Mouse (Mus musculus) stomach, embryonic 14.5 days (tissue): Measurements from ENCODE around the gene Slc5a5. TPM values are rescaled to one million over a fixed set of nuclear protein-coding genes. Genes with fewer than 3 reads are reported as not detected.

ENCODE experiments used
- ATAC-seq: fragments of 200-750 bp; cut with Nextera tagmentation; 2 replicates; pipeline ENCODE4 v1.8.0; 2017; ENCODE audit warnings: low read depth, moderate TSS enrichment; ENCODE audit not compliant: insufficient number of reproducible peaks, insufficient read depth, low FRiP score
- H3K27ac ChIP-seq: fragments of 300-500 bp; sonication (generic); 2 replicates; pipeline ENCODE4 v1.5.1; 2014; ENCODE audit warnings: mild to moderate bottlenecking, low read length, moderate library complexity, mixed read lengths
- H3K27me3 ChIP-seq: fragments of 300-500 bp; sonication (generic); 2 replicates; pipeline ENCODE4 v1.6.1; 2014; ENCODE audit warnings: low read length, control low read depth, mixed read lengths; ENCODE audit not compliant: control insufficient read depth, insufficient read depth
- H3K36me3 ChIP-seq: fragments of 300-500 bp; sonication (generic); 2 replicates; pipeline ENCODE4 v1.6.1; 2014; ENCODE audit warnings: mild to moderate bottlenecking, control low read depth, low read length, moderate library complexity, mixed read lengths; ENCODE audit not compliant: control insufficient read depth, insufficient read depth
- H3K4me1 ChIP-seq: fragments of 300-500 bp; sonication (generic); 2 replicates; pipeline ENCODE4 v1.6.1; 2014; ENCODE audit warnings: low read length, control low read depth, mixed read lengths; ENCODE audit not compliant: control insufficient read depth, insufficient read depth
- H3K4me2 ChIP-seq: fragments of 300-500 bp; sonication (generic); replicated peaks from 2 replicates; pipeline ENCODE4 v1.6.1; 2014; ENCODE audit warnings: low read depth, low read length, control low read depth
- H3K4me3 ChIP-seq: fragments of 300-500 bp; sonication (generic); 2 replicates; pipeline ENCODE4 v1.5.1; 2014; ENCODE audit warnings: low read depth, low read length, control low read depth
- H3K9ac ChIP-seq: fragments of 300-500 bp; sonication (generic); replicated peaks from 2 replicates; pipeline ENCODE4 v1.6.1; 2014; ENCODE audit warnings: low read depth, mild to moderate bottlenecking, control low read depth, low read length, moderate library complexity, mixed read lengths
- H3K9me3 ChIP-seq: fragments of 300-500 bp; sonication (generic); 2 replicates; pipeline ENCODE4 v1.6.1; 2016; ENCODE audit warnings: low read depth, low read length, control low read depth; ENCODE audit not compliant: control insufficient read depth
- WGBS: fragments of 180-500 bp; shearing (Covaris S2); extraction: QIAGEN DNeasy Blood & Tissue Kit; methylation state at CpG from one replicate; pipeline ENCODE4 v1.1.7; 2014; 5-methylcytosine and 5-hydroxymethylcytosine counted together
- polyA plus RNA-seq: library from polyadenylated mRNA; unstranded; fragments of >200 nt; fragmentation: Nextera tagmentation; extraction: Ambion mirVana; gene quantifications from 2 replicates; pipeline ENCODE4 v1.2.1, GENCODE M21; 2014

The Slc5a5 gene
- polyA plus RNA-seq, 1 experiment from 2014 or later: 4.2 TPM

DNA sequence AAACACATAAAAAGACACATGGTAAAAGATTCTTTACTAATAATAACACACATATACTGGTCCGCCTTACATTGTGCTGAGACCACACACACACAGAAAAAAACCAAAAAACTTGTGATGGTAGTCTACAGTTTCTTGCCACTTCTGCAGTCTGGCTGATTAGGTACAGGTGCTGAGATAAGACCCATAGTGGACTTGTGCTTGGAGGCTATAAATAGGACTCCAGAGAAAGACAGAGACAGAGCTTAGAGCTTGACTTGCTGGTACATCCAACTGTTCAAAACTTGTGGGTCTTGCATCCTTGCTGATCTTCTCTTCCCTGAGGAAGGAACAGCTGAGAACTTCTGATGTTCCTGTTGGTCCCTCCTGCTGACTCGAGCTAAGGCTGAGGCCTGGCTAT lies 15.0 kb upstream of the Slc5a5 start:
- Histone ChIP-seq H3K36me3 (peaks cover 17% of the 10 kb centered on the region), H3K27me3 (no peaks in the 10 kb centered on the region), H3K4me2 (no peak overlapping the region), H3K9ac (no peak overlapping the region), H3K4me1 (peaks cover 9% of the 10 kb centered on the region; the same call in 1 of the 2 replicates), H3K4me3 (no peak overlapping the region), H3K9me3 (no peaks in the 10 kb centered on the region), H3K27ac (no peak overlapping the region)
- no peak for ATAC-seq
- 93% methylated on average over 2 of the region's 2 CpGs for WGBS

DNA sequence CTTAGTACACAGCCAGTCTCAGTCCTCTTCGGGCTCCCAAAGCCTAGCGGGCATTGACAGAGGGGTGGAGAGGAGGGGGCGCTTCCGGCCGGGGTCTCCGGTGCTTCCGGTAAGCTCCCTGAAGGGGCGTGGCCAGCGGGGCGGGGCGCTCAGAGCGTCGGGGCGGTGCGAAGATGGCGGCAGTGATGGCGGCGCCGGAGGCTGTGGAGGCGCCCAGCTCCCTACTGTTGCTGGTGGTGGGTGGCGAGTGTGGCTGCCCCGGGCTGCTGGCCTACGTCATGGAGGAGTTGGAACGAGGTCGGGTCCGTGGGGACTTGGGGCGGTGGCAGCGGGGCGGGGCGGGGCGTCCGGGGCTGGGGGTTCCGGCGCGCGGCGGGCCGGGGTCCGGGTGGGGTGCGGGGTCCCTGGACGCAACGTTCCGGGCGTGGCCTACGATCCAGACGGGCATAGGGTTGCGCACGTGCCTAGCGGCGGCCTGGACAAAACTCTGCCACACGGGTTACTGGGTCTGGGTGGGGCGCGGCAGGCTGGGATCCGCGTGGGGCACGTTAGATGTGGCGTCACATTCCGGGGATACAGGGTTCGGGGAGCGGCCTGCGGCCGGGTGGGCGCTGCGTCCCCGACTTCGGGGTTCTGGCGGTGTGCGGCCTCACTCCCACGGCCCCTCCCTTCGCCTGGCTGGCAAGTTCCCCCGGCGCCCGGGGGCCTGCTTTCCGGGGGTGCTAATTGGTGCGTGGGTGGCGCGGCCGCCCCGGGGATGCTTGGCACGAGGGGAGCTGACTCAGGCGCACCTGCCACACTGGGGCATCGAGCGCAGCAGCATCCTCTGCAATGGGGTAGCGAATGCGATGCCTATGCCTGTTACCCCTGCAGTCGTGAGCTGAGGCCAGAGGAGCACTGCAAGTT lies 13.5 kb upstream of the Slc5a5 start, which contains the start of gene Map1s:
Map1s (plus strand) TSS at position 102 of the 906 bp plus-strand sequence.
- Histone ChIP-seq H3K4me1 (peaks cover 9% of the 10 kb centered on the region; the same call in 1 of the 2 replicates), H3K27me3 (no peaks in the 10 kb centered on the region), H3K36me3 (peaks cover 3% of the 10 kb centered on the region), H3K27ac (peak within 1 kb of the TSS; percentile 82), H3K9me3 (no peaks in the 10 kb centered on the region), H3K9ac (peak within 1 kb of the TSS; percentile 85), H3K4me2 (peak within 1 kb of the TSS; percentile 93), H3K4me3 (peak within 1 kb of the TSS; percentile 88)
- WGBS: under 1% methylated on average over 71 of the region's 86 CpGs
- peak; percentile 93 for ATAC-seq

DNA sequence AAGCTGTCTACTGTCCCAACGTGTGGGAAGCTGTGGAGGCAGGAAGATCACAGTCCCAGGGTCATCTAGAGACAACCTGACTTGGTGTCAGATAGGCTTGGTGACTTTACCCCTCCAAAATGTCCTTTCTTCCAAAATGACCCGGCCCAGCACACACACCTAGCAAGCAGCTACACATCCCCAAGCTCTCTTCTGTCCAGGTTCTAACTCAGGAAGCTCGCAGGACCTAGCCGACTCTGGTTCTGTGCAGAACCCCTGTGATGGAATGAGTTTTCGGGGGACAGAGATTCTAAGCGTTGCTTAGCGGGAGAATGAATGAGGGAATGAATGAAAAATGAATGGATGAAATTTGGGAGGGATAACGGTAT lies 12.9 kb upstream of the Slc5a5 start:
- Histone ChIP-seq H3K4me3 (peak overlapping the region; percentile 88), H3K9ac (peak overlapping the region; percentile 85; the same call in 1 of the 2 replicates), H3K27ac (no peak overlapping the region), H3K36me3 (no peaks in the 10 kb centered on the region), H3K4me1 (peaks cover 9% of the 10 kb centered on the region; the same call in 1 of the 2 replicates), H3K9me3 (no peaks in the 10 kb centered on the region), H3K27me3 (no peaks in the 10 kb centered on the region), H3K4me2 (peak overlapping the region; percentile 93)
- ATAC-seq: peak; percentile 33; the same call in 1 of the 2 replicates
- WGBS: 17% methylated on average over 8 of the region's 8 CpGs

DNA sequence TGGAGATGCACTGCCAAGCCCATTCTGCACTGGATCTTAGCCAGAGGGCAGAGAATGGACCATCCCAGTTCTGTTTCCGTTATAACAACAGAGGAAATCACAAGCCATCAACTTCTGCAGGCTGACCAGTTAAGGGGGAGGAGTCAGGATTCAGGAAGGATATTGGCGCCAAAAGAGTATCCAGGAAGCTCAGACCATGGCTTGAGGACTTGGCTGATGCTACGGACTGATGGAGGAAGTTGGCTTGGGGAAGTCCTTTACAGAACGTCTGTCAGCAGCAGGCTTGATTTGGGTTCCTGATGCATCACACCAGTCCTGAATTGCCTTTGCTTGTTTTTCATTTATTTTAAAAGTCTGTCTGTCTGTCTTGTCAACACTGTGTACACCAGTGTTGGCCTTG lies 12.0 kb upstream of the Slc5a5 start:
- Histone ChIP-seq H3K4me2 (no peak overlapping the region), H3K36me3 (no peaks in the 10 kb centered on the region), H3K9ac (no peak overlapping the region), H3K27ac (no peak overlapping the region), H3K4me3 (no peak overlapping the region), H3K4me1 (peaks cover 9% of the 10 kb centered on the region; the same call in 1 of the 2 replicates), H3K27me3 (no peaks in the 10 kb centered on the region), H3K9me3 (no peaks in the 10 kb centered on the region)
- no peak for ATAC-seq
- 58% methylated on average over 4 of the region's 4 CpGs for WGBS

DNA sequence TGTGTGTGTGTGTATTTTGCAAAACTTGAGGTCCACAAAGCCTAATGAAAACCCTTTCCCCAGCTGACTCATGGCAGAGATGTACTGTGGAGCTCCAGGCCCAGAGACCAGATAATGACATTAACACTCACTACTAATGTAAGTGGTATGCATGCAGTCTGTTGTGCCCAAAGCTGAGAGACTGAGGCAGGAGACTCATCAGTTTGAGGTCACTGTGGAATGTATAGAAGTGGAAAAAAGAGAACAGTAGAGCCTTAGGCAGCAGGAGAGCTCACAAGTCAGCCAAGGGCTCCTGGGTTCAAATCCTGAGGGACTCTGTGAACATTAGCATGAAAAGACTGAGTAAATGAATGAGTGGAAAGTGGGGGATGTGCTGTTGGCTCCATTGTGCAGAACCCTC lies 11.0 kb upstream of the Slc5a5 start:
- Histone ChIP-seq H3K36me3 (no peaks in the 10 kb centered on the region), H3K9me3 (no peaks in the 10 kb centered on the region), H3K4me3 (no peak overlapping the region), H3K4me1 (peaks cover 10% of the 10 kb centered on the region; the same call in 1 of the 2 replicates), H3K27ac (no peak overlapping the region), H3K4me2 (no peak overlapping the region), H3K27me3 (no peaks in the 10 kb centered on the region), H3K9ac (no peak overlapping the region)
- ATAC-seq: no peak

DNA sequence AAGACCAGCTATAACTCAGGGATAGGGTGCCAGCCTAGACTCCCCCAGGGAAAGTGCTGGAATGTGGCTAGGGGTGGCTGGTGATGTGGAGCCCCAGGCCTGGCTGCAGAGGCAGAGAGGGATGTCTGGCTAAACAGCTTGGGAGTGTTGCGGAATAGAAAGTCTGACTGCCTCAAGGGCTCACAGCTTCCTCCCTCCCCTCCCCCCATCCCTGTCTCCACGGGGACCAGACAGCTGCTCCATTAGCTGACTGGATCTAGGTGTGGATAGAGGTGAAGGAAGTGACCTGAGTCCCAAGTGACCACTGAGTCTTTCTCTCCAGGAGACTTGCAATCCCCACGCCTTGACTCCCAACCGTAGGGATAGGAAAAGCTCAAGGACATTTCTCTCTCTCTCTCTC lies 10.6 kb upstream of the Slc5a5 start:
- Histone ChIP-seq H3K36me3 (no peaks in the 10 kb centered on the region), H3K4me2 (no peak overlapping the region), H3K4me3 (no peak overlapping the region), H3K4me1 (peaks cover 15% of the 10 kb centered on the region; the same call in 1 of the 2 replicates), H3K27ac (no peak overlapping the region), H3K27me3 (no peaks in the 10 kb centered on the region), H3K9me3 (no peaks in the 10 kb centered on the region), H3K9ac (no peak overlapping the region)
- no peak for ATAC-seq
- 37% methylated on average over 4 of the region's 4 CpGs for WGBS

DNA sequence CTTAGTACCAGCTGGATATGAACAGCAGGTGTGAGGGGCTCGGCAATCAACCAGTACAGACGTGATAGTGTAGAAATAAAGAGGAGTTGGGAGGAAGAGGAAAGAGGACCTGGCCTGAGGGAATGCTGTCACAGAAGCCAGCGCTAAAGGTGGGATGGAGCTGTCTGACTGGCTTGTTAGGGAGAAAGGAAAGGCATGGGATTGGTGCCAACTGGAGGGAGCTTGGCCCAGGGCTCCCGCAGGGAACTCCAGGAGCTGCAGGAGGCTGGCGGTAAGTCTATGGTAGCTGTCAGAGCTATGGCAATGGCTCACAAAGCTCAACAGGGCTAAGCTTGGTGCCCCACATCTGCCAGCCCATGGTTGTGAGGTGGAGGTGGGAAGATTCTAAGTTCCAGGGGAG lies 9.7 kb upstream of the Slc5a5 start:
- H3K4me1 ChIP-seq: peaks cover 15% of the 10 kb centered on the region; the same call in 1 of the 2 replicates
- no peak overlapping the region for H3K4me2 ChIP-seq
- H3K27me3 ChIP-seq: no peaks in the 10 kb centered on the region
- no peak overlapping the region for H3K4me3 ChIP-seq
- H3K9ac ChIP-seq: no peak overlapping the region
- H3K27ac ChIP-seq: no peak overlapping the region
- no peaks in the 10 kb centered on the region for H3K9me3 ChIP-seq
- no peaks in the 10 kb centered on the region for H3K36me3 ChIP-seq
- WGBS: 45% methylated on average over 5 of the region's 5 CpGs
- no peak for ATAC-seq

DNA sequence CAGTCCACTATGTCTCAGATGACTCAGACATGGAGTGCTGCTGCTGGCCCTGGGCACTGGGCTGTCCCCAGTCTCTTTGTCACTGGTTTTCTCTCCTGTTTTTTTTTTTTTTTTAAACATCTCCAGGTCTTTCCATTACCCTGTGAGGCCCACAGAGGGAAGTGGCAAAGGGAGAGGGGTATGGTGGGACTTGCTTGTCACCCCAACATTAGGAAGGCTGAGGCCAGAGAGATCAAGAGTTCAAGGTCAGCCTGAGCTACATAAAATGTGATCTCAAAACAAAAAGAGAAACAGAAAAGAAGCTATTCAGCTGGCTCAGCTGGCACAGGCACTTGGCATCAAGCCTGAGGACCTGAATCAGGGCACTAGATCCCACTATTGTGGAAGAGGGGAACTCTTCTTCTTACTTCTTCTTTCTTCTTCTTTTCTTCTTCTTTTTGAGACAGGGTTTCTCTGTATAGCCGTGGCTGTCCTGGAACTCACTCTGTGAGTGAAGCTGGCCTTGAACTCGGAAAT lies 8.4 kb upstream of the Slc5a5 start:
- no peak overlapping the region for H3K9ac ChIP-seq
- 70% methylated on average over 2 of the region's 2 CpGs for WGBS
- H3K4me3 ChIP-seq: no peak overlapping the region
- H3K27me3 ChIP-seq: no peaks in the 10 kb centered on the region
- H3K27ac ChIP-seq: no peak overlapping the region
- peaks cover 1% of the 10 kb centered on the region; the same call in 1 of the 2 replicates for H3K36me3 ChIP-seq
- no peaks in the 10 kb centered on the region for H3K9me3 ChIP-seq
- no peak for ATAC-seq
- H3K4me2 ChIP-seq: no peak overlapping the region
- peaks cover 15% of the 10 kb centered on the region; the same call in 1 of the 2 replicates for H3K4me1 ChIP-seq
